Mouse (Mus musculus) spleen, adult 2 months (tissue): Measurements from ENCODE around the gene Smc4.

ENCODE experiments used
- CTCF ChIP-seq: fragments of 200-500 bp; IDR thresholded peaks from 2 replicates; pipeline ENCODE4 v1.5.1; 2011; ENCODE audit warnings: mild to moderate bottlenecking, inconsistent platforms; ENCODE audit not compliant: insufficient read depth, insufficient read length, insufficient replicate concordance; ENCODE audit errors: extremely low read depth
- POLR2A ChIP-seq: fragments of 200-500 bp; IDR thresholded peaks from 2 replicates; pipeline ENCODE4 v1.6.1; 2011; ENCODE audit warnings: low read depth, low read length, inconsistent platforms

DNA sequence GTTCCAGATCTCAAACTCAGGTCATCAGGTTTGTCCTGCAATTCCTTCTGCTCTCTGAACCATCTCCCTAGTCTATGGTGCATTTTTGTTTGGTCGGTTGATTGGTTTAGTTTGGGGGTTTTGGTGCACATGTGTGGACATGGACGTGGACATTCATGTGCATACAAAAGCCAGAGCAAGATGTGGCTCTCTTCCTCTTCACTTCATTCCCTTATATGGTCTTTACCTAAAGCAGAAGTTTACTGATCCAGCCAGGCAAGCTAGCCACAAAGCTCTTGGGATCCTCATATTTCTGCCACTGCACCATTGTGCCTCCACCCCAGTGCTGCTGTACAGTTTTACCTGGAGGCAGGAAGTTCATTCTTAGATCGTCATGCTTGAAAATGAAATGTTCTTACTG, 12.6 kb downstream of the Smc4 start:
- TF ChIP-seq CTCF (no peak), POLR2A (no peak)
